Mouse (Mus musculus): ENCODE results near the gene Hoxb6. TPM values are rescaled to one million over a fixed set of nuclear protein-coding genes. Genes with fewer than 3 reads are reported as not detected.

The Hoxb6 gene
- polyA plus RNA-seq, 1 experiment from 2014 or later, result not detected

DNA sequence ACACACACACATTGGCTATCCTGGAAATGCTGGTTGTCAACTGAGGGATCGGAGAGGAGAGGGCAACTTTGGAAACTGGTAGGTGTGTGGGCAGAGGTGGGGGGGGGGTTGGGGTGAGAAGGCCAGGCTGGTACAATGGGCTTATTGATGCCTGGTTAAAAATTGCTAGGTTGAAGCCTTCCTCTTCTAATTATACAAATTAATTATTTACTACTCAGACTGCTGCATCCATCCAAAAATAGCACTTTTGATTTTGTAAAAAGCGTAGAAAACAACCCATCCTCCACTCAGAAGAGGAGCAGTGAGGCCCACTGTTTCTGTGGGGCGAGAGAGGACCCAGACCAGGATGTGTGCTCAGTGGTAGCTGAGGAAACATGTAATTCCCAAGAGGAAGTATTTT, 42.7 kb downstream of the Hoxb6 start:
- Histone ChIP-seq H3K4me2 (ENCODE audit: low read length) (no peak overlapping the region), H3K4me3 (ENCODE audit: low read depth, low read length) (no peak overlapping the region), H3K9me3 (replicated peaks; ENCODE audit: control insufficient read depth, low read length) (no peaks in the 10 kb centered on the region), H3K27me3 (replicated peaks; ENCODE audit: control insufficient read depth, insufficient read depth, low read length) (peaks cover 100% of the 10 kb centered on the region), H3K4me1 (ENCODE audit: control insufficient read depth, insufficient read depth, low read length) (no peaks in the 10 kb centered on the region), H3K9ac (ENCODE audit: low read length) (no peak overlapping the region), H3K27ac (ENCODE audit: low read depth, low read length) (no peak overlapping the region), H3K36me3 (ENCODE audit: control insufficient read depth, insufficient read depth, low read length) (no peaks in the 10 kb centered on the region)
- ATAC-seq, result no peak
- DNase-seq (ENCODE audit: low spot score), result no peak
- WGBS, result 29% methylated on average over 3 of the region's 3 CpGs

- DNase-seq (ENCODE audit: low spot score) (no peak), ATAC-seq (no peak)
- no peak overlapping the region for H3K27ac ChIP-seq (ENCODE audit: low read depth, low read length)
- H3K9me3 ChIP-seq (replicated peaks; ENCODE audit: control insufficient read depth, low read length), result no peaks in the 10 kb centered on the region
- H3K27me3 ChIP-seq (replicated peaks; ENCODE audit: control insufficient read depth, insufficient read depth, low read length), result peaks cover 99% of the 10 kb centered on the region
- no peaks in the 10 kb centered on the region for H3K4me1 ChIP-seq (ENCODE audit: control insufficient read depth, insufficient read depth, low read length)
- no peak overlapping the region for H3K9ac ChIP-seq (ENCODE audit: low read length)
- WGBS, result 0% methylated on average over 2 of the region's 2 CpGs
- no peak overlapping the region for H3K4me3 ChIP-seq (ENCODE audit: low read depth, low read length)
- no peak overlapping the region for H3K4me2 ChIP-seq (ENCODE audit: low read length)
- no peaks in the 10 kb centered on the region for H3K36me3 ChIP-seq (ENCODE audit: control insufficient read depth, insufficient read depth, low read length)
Measured at GRCm38 (mm10) chr11:96336597-96336996, 44.3 kb downstream of the Hoxb6 start.

DNA sequence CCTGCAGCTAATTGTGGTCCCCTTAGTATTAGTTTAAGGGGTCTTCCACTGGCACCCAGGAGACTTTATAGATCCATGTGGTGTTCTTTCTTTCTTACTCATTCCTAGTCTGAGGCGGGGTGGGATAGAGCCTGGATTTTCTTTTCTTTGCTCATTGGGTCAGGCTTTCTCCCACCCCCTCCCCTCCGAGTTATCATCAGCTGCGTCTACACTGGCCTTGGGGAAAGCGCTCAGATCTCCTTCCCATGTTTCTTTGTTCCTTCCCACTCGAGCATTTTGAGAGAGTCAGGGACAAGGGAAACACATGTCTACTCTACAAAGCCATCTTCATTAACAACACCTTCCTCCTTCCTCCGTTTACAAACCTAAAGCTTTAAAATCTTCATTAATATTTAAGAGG, 44.8 kb downstream of the Hoxb6 start:
- no peak overlapping the region for H3K4me2 ChIP-seq (ENCODE audit: low read length)

GRCm38 (mm10) chr11:96338957-96339855, 46.9 kb downstream of the Hoxb6 start:
- 12% methylated on average over 7 of the region's 7 CpGs for WGBS
- no peak overlapping the region for H3K4me3 ChIP-seq (ENCODE audit: low read depth, low read length)
- H3K27ac ChIP-seq (ENCODE audit: low read depth, low read length), result no peak overlapping the region
- no peak for ATAC-seq
- no peak overlapping the region for H3K4me2 ChIP-seq (ENCODE audit: low read length)
- no peaks in the 10 kb centered on the region for H3K4me1 ChIP-seq (ENCODE audit: control insufficient read depth, insufficient read depth, low read length)
- no peaks in the 10 kb centered on the region for H3K9me3 ChIP-seq (replicated peaks; ENCODE audit: control insufficient read depth, low read length)
- H3K9ac ChIP-seq (ENCODE audit: low read length), result no peak overlapping the region
- DNase-seq (ENCODE audit: low spot score), result no peak
- H3K27me3 ChIP-seq (replicated peaks; ENCODE audit: control insufficient read depth, insufficient read depth, low read length), result peaks cover 98% of the 10 kb centered on the region
- H3K36me3 ChIP-seq (ENCODE audit: control insufficient read depth, insufficient read depth, low read length), result no peaks in the 10 kb centered on the region

More for the DNA sequence above, 44.8 kb downstream of the Hoxb6 start:
- Histone ChIP-seq H3K9me3 (replicated peaks; ENCODE audit: control insufficient read depth, low read length) (no peaks in the 10 kb centered on the region), H3K27ac (ENCODE audit: low read depth, low read length) (no peak overlapping the region), H3K4me1 (ENCODE audit: control insufficient read depth, insufficient read depth, low read length) (no peaks in the 10 kb centered on the region), H3K9ac (ENCODE audit: low read length) (no peak overlapping the region), H3K4me3 (ENCODE audit: low read depth, low read length) (no peak overlapping the region), H3K36me3 (ENCODE audit: control insufficient read depth, insufficient read depth, low read length) (no peaks in the 10 kb centered on the region), H3K27me3 (replicated peaks; ENCODE audit: control insufficient read depth, insufficient read depth, low read length) (peaks cover 99% of the 10 kb centered on the region)
- ATAC-seq (no peak), DNase-seq (ENCODE audit: low spot score) (no peak)
- WGBS, result under 1% methylated on average over 6 of the region's 6 CpGs

GRCm38 (mm10) chr11:96340698-96341365, 48.6 kb downstream of the Hoxb6 start:
- Histone ChIP-seq H3K27ac (ENCODE audit: low read depth, low read length) (no peak overlapping the region), H3K9ac (ENCODE audit: low read length) (no peak overlapping the region), H3K27me3 (replicated peaks; ENCODE audit: control insufficient read depth, insufficient read depth, low read length) (peaks cover 98% of the 10 kb centered on the region), H3K36me3 (ENCODE audit: control insufficient read depth, insufficient read depth, low read length) (no peaks in the 10 kb centered on the region), H3K4me1 (ENCODE audit: control insufficient read depth, insufficient read depth, low read length) (no peaks in the 10 kb centered on the region), H3K9me3 (replicated peaks; ENCODE audit: control insufficient read depth, low read length) (no peaks in the 10 kb centered on the region), H3K4me2 (ENCODE audit: low read length) (no peak overlapping the region), H3K4me3 (ENCODE audit: low read depth, low read length) (no peak overlapping the region)
- no peak for ATAC-seq
- 2% methylated on average over 23 of the region's 36 CpGs for WGBS
- no peak for DNase-seq (ENCODE audit: low spot score)

GRCm38 (mm10) chr11:96341701-96342575, 49.7 kb downstream of the Hoxb6 start:
- Histone ChIP-seq H3K27ac (ENCODE audit: low read depth, low read length) (no peak overlapping the region), H3K4me1 (ENCODE audit: control insufficient read depth, insufficient read depth, low read length) (no peaks in the 10 kb centered on the region), H3K9ac (ENCODE audit: low read length) (no peak overlapping the region), H3K36me3 (ENCODE audit: control insufficient read depth, insufficient read depth, low read length) (no peaks in the 10 kb centered on the region), H3K4me3 (ENCODE audit: low read depth, low read length) (no peak overlapping the region), H3K9me3 (replicated peaks; ENCODE audit: control insufficient read depth, low read length) (no peaks in the 10 kb centered on the region), H3K27me3 (replicated peaks; ENCODE audit: control insufficient read depth, insufficient read depth, low read length) (peaks cover 98% of the 10 kb centered on the region), H3K4me2 (ENCODE audit: low read length) (no peak overlapping the region)
- no peak for ATAC-seq
- 1% methylated on average over 40 of the region's 40 CpGs for WGBS
- no peak for DNase-seq (ENCODE audit: low spot score)

GRCm38 (mm10) chr11:96342576-96342930, 50.3 kb downstream of the Hoxb6 start:
- Histone ChIP-seq H3K36me3 (ENCODE audit: control insufficient read depth, insufficient read depth, low read length) (no peaks in the 10 kb centered on the region), H3K9ac (ENCODE audit: low read length) (no peak overlapping the region), H3K27ac (ENCODE audit: low read depth, low read length) (no peak overlapping the region), H3K4me1 (ENCODE audit: control insufficient read depth, insufficient read depth, low read length) (no peaks in the 10 kb centered on the region), H3K27me3 (replicated peaks; ENCODE audit: control insufficient read depth, insufficient read depth, low read length) (peaks cover 96% of the 10 kb centered on the region), H3K4me3 (ENCODE audit: low read depth, low read length) (no peak overlapping the region), H3K4me2 (ENCODE audit: low read length) (no peak overlapping the region), H3K9me3 (replicated peaks; ENCODE audit: control insufficient read depth, low read length) (no peaks in the 10 kb centered on the region)
- ATAC-seq (no peak), DNase-seq (ENCODE audit: low spot score) (no peak)
- 1% methylated on average over 4 of the region's 4 CpGs for WGBS

DNA sequence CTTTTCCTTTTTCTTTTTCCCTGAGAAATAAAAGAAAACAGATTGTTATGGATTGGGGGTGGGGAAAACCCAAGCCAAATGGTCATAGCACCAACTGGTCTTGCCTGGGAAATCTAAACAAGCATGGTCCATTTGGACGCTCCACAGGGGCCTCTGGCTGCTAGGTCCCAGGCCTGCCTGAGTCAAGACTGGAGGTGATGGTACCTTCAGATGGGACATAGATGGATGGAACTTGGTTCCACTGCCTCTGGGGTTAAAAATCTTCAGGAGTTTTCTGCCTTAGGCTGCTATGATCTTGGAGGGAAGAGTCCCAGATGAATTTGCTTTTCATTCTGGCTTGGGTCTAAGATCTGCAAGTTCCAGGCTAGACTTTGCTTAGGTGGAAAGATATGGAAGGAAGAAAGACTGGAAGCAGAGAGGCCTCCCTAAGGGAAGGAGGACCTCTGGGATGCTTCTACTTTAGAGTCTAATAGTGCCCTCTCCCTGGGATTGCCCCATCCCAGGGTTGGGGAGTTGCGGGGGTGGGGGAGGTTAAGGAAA, 51.0 kb downstream of the Hoxb6 start:
- WGBS, result 0% methylated on average over 2 of the region's 2 CpGs
- H3K27me3 ChIP-seq (replicated peaks; ENCODE audit: control insufficient read depth, insufficient read depth, low read length), result peaks cover 95% of the 10 kb centered on the region
- H3K27ac ChIP-seq (ENCODE audit: low read depth, low read length), result no peak overlapping the region
- no peak overlapping the region for H3K4me2 ChIP-seq (ENCODE audit: low read length)
- H3K36me3 ChIP-seq (ENCODE audit: control insufficient read depth, insufficient read depth, low read length), result no peaks in the 10 kb centered on the region
- no peaks in the 10 kb centered on the region for H3K9me3 ChIP-seq (replicated peaks; ENCODE audit: control insufficient read depth, low read length)
- H3K4me1 ChIP-seq (ENCODE audit: control insufficient read depth, insufficient read depth, low read length), result no peaks in the 10 kb centered on the region
- no peak overlapping the region for H3K4me3 ChIP-seq (ENCODE audit: low read depth, low read length)
- H3K9ac ChIP-seq (ENCODE audit: low read length), result no peak overlapping the region
- ATAC-seq, result no peak
- no peak for DNase-seq (ENCODE audit: low spot score)

Data from forebrain, embryonic 14.5 days (tissue).